Mouse (Mus musculus): ENCODE measurements around the gene Ggta1. TPM values are rescaled to one million over a fixed set of nuclear protein-coding genes. Genes with fewer than 3 reads are reported as not detected.

Ggta1 gene
- total RNA-seq, 2 experiments from 2014 or later = 7.9 to 18.4 TPM

DNA sequence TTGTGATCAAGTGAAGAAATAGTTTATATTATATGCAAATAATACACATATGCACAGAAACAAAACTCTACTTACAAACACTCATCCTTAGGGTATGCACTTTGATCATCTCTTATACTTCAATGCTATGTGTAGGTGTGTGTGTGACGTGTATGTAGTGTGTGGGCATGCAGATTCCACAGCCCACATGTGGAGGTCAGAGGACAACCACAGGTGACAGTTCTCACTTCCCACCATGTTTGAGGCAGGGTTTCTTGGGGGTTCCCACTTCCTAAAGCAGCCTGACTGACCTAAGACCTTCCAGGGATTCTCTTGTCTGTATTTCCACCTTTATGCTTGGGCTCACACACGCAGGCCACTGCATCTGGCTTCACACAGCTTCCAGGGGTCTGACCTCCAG, 50.8 kb downstream of the Ggta1 start:
- ATAC-seq (replicated peaks; ENCODE audit: low FRiP score, poor library complexity, severe bottlenecking) = no peak

DNA sequence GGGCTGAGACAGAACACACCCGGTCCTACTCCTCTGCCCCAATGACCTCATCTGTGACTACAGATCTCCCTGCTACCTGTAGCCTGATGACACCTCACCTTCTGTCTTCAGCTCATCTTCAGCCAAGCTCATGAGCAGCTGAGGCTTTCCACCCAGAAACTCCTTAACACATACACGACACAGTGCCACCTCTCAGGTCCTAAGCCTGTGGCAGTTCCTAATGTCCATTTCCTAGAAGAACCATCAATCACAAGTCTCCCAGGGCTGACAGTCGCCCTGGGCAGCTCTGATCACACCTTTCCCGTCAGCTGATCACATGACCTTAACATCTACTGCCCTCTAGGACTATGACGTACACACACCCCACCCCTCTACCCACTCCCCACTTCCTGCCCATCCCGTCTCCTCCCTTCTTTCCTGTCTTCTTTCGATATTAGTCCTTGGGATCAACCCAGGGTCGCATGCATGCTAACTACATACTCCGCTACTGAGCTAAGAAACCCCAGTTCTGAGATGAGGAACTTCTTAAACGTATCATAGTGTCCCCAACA, 51.3 kb downstream of the Ggta1 start:
- ATAC-seq (replicated peaks; ENCODE audit: low FRiP score, poor library complexity, severe bottlenecking) = no peak

DNA sequence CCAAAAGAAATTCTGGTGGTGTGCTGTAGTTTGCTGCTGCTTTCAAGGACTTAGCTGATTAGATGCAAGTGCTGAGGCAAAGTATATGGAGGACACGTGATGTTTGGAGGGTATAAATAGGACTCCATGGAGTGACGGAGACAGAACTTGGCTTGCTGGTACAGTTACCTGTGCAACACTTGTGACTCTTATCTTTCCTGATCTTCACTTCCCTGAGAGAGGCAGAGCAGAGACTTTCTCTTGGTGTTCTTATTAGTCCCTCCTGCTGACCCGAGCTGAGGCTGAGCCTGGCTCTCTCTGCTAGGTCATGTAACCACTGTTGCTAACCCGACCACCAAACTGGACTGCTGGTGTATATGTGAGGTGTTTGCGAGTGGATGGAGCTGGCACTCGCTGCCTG, 53.6 kb downstream of the Ggta1 start:
- ATAC-seq (replicated peaks; ENCODE audit: low FRiP score, poor library complexity, severe bottlenecking) = no peak

DNA sequence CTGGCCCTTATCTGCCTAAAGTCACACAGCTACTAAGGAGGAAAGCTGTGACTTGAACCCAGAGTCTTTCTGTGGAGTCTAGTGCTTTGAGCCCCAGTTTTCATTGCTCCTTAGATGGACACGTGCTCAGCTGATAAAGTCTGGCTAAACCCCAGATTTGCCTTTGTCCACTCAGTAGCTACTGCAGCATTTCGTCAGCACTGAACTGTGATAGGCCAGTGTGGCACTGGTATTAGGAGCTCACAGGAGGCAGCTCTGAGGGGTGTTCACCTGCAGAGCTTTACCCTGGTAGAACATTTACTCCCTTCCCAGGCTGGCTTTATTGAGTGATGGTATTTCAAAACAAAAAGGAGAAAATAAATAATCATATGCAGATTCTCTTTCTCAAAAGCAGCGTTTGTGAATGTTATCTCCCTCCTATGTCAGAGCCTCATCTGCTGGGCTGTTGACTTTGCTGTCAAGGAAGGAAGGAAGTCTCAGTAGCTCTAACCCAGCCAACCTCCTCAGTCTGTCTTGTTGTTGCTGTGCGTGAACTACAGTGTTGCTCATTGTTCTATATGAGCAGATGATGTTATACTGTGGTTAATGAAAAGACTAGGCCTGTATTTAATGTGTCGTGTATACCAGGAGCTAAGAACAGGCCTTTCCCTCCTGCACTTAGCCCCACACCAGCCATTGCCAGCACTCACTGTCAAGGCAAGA, 54.5 kb downstream of the Ggta1 start:
- no peak for ATAC-seq (replicated peaks; ENCODE audit: low FRiP score, poor library complexity, severe bottlenecking)

DNA sequence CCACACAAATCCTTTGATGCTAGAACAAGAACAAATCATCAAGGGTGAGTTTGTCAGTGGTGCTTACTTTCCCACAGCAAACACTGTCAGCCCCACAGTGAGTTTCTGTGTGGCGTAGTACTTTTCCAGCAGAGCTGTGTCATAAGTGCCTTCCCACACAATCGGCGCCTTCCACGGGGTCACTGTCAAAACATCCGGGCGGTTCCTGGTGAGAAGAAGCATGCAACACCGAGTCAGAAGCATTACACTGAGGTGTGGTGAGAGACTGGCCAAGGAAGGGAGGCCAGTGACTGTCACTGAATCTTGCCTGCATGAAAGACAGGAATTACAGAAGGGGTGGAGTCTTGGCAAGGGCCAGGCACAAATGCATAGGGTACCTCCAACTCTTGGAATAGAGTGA, 55.2 kb downstream of the Ggta1 start:
- ATAC-seq (replicated peaks; ENCODE audit: low FRiP score, poor library complexity, severe bottlenecking) = no peak

DNA sequence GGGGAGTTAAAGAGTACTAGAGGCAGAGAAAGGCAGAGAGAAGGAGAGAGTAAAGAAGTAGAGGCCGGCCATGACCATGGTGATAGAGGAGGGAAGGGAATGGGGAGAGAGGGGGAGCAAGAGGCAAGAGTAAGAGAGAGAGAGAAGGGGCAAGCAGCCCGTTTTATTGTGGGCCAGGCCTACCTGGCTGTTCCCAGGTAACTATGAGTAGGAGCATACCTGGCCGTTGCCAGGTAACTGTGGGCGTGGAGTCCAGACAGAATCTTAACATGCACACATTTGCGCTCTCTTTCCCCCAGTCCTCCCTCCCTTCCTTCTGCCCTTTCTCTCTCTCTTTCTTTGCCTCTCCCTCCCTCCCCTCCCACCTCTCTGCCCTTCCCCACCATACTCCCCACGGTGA, 55.8 kb downstream of the Ggta1 start:
- ATAC-seq (replicated peaks; ENCODE audit: low FRiP score, poor library complexity, severe bottlenecking) = no peak

DNA sequence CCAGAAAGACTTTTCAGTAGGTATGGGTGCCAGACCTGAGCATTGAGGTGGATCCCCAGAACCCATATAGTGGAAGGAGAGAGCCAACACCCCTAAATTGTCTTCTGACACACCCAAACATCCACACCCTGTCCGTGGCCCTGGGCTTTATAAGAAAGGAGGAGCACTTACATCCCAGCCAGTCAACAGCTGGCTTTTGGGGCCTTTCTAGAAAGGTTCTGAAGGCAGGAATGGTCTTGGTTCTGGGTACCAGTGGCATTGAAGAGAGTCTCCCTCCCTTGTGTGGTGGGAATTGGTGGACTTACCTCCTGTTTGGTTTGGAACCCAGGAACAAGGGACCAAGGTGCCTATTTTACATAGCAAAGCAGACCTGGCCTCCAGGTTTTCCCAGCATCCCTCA, 56.4 kb downstream of the Ggta1 start:
- no peak for ATAC-seq (replicated peaks; ENCODE audit: low FRiP score, poor library complexity, severe bottlenecking)

DNA sequence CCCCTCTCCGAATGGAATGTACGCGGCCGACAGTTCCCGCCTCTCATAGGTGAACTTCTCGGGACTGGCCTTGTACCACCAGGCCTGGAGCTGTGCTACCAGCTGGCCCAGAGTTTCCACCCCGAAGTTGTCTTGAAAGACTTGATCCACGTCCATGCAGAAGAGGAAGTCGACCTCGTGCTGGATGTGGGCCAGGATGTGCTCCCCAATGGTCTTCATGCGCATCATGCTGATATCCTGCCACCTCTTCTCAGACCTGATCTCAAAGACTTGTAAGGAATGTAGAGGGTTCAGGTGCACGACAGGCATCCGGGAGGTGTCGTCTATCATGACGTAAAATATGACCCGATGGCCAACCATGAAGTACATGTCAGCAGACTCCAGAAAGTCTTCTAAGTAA, 60.6 kb downstream of the Ggta1 start:
- ATAC-seq (replicated peaks; ENCODE audit: low FRiP score, poor library complexity, severe bottlenecking) = no peak

DNA sequence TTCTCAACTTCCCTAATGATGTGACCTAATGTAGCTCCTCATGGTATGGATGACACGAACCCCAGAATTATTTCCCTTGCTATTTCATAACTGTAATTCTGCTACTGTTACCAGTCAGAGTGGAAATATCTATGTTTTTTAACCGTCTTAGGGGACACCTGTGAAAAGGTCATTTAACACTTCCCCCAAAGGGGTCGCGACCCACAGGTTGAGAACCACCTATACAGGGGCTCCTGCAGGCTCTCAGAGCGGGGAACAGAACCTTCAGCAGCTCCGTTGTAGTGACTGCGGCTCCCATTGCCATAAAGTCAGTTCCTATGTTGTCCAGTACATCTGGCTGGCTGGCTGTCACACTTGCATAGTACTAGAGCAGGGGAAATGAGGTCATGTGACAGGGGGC, 62.3 kb downstream of the Ggta1 start:
- no peak for ATAC-seq (replicated peaks; ENCODE audit: low FRiP score, poor library complexity, severe bottlenecking)

DNA sequence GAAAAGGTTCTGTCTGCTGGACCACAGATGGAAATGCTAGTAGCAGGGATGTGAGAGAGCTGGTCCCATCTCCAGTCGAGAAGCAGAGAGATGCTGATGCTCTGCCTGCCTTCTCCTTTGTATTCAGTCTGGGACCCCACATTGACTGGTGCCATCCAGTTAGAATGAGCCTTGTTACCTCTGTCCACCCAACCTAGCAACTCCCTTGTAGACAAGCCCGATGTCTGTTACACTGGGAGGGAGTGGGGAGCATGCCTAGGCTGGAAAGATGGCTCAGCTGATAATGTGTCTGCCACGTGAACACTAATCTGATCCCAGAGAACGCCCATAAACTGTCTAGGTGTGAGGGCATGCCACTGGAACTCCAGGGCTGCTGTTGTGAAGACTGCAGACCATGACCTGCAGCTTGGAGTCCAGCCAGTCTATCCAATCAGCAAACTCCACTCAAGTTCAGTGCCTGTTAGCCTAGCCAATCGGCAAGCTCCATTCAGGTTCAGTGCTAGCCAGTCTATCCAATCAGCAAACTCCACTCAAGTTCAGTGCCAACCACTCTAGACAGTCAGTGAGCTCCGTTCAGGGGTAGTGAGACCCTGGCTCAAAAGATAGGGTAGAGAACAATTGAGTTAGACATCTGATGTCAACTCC, 64.7 kb downstream of the Ggta1 start:
- ATAC-seq (replicated peaks; ENCODE audit: low FRiP score, poor library complexity, severe bottlenecking) = no peak

DNA sequence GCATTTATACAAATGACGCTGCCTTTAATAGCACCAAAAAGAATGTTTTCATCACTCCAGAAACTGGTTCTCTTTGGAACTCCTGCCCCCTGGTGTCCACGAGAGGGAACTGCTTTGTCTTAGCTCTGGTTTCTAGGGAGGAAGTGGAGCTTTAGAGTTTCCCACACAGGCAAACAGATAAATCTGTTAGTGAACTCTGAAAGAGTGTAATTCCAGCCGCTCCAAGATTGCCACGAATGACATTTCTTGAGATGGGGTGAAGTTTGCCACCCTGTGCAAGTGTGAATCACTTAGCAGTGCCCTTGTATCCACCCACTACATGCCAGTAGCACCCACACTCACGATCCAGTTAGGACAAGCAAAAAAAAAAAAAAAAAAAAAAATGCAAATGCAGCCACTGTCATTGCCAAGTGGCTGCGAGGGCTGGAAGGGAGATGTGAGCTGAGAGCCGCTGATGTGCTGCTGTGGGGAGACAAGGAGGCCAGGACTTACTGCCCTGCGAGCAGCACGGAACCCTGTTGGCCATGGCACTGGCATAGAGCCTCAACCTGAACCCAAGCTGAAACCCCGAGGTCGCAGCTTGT, 65.3 kb downstream of the Ggta1 start:
- ATAC-seq (replicated peaks; ENCODE audit: low FRiP score, poor library complexity, severe bottlenecking) = peak; percentile 86

DNA sequence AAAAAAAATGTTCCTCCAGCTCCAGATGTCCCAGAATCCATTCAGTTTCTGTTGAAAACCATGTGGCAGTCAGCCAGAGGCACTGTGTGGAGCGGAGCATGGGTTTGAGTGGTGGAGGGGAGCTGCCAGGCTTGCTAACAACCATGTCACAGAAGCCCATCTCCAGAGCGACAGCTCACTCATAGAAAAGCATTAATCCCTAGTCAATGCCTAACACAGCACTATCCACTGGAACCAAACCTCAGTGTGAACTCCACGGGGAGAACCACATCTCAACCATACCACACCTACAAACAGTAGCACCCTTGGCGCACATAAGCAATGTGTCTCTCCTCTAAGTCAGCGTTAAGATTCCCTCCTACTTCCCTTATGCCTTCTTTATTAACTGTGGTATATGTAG, 65.9 kb downstream of the Ggta1 start, which contains the start of gene 4930402F06Rik:
4930402F06Rik (minus strand) TSS at position 80 of the 400 bp plus-strand sequence.
- ATAC-seq (replicated peaks; ENCODE audit: low FRiP score, poor library complexity, severe bottlenecking) = peak; percentile 27; the same call in 1 of the 2 replicates

DNA sequence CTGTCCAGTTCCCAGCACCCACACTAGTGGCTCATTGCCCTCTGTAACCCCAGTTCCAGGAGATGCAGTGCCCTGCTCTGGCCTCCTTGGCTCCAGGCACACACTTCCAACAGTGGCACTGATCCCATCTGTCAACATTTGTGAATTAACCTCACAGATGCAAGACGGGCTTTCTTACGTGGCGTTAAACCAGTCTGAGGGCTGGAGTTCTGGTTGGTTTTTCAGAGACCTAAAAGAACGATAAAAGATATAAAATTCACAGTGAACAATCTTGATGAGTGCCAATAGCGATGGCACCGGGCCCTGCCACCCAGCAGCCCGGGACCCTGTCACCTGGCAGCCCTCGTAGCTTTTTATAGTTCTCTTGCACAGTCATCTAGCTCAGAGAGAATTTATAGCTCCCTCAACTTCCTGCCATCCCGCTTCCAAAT, 77.6 kb downstream of the Ggta1 start:
- no peak for ATAC-seq (replicated peaks; ENCODE audit: low FRiP score, poor library complexity, severe bottlenecking)

DNA sequence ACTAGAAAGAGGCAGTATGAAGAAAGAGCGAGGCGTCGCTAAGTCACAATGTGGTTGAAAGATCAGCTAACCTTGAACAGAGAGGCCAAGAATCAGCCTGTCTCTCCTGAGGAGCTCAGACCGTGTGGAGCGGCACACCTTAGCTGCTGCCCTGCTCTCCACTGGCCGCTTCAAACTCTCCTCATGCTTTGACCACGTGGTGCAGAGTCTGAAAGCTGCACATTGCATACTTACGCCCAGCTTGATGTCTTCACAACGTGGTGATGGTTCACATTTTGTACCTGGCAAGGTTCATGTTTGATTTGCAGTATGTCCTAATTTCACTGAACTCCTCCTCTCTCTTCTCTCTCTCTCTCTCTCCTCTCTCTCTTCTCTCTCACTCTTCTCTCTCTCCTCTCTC, 83.7 kb downstream of the Ggta1 start:
- ATAC-seq (replicated peaks; ENCODE audit: low FRiP score, poor library complexity, severe bottlenecking) = no peak

DNA sequence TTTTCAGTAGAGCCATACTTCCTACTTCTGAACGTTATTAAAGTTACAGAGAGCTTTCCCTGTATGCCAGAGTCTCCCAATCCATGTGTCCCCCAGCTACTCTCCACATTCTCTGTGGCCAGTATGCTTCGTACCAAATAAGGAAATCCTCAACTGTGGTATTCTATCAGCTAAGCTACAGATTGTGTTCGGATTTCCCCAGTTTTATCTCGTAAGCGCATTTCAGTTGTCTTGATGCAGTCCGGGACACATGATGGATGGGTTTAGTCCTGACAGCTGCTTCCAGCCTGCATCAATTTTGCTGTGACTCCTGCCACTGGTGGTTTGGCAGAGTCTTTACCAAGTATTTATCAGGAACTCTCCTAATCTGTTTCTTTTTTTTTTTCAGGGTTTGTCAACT, 85.4 kb downstream of the Ggta1 start:
- ATAC-seq (replicated peaks; ENCODE audit: low FRiP score, poor library complexity, severe bottlenecking) = no peak

DNA sequence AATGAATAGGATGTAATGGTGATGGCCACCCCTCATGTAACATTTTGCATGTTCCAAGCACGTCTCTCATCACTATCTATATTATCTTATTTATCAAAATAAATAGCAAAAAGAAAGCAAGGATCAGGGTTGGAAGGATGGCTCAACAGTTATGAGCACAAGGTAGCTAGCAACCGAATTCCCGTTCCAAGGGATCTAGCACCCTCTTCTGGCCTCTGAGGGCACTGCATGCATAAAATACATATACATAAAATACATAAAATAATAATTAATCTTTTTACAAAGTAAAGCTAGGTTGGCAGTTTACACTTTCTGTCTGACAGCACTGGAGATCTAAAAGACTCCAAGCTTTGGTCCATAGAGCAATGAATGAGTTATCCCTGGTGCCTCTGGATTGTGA, 90.0 kb downstream of the Ggta1 start:
- peak; percentile 67; the same call in 1 of the 2 replicates for ATAC-seq (replicated peaks; ENCODE audit: low FRiP score, poor library complexity, severe bottlenecking)

DNA sequence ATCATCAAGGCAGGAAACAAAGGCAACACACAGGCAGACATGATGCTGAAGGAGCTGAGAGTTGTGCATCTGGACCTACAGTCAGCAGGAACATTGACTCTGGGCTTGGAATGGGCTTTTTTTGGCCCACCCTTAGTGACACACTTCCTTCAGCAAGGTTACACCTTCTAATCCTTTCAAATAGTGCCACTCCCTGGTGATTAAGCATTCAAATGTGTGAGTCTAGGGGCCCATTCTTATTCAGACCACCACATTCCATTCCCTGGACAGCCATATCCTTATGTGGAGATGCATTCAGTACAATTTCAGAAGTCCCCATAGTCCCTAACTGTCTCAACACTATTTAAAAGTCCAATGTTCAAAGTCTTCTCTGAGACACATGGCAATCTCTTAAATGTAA, 92.3 kb downstream of the Ggta1 start:
- ATAC-seq (replicated peaks; ENCODE audit: low FRiP score, poor library complexity, severe bottlenecking) = no peak

DNA sequence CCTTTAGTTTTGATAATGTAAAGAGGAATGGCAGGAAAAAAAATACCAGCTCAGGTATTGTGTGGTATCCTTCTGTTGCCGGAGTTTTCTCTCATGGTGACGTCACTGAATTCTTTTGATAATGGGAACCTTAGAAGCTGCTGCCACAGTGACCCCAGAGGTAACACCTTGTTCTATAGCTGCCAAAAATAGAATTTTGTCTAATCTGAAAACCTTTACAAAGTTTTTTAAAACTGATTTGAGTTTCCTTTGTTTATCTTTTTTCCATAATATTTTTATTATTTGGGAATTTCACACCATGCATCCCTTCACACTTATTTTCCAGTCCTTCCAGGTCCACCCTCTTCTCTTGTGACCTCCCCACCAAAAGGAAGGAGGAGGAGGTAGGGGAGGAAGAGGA, 95.4 kb downstream of the Ggta1 start, which contains the start of gene 4930568D16Rik:
4930568D16Rik (minus strand) TSS at position 101 of the 400 bp plus-strand sequence.
- no peak for ATAC-seq (replicated peaks; ENCODE audit: low FRiP score, poor library complexity, severe bottlenecking)
